Mouse (Mus musculus) lung, postnatal 10 days (tissue): ENCODE data around the gene Nphp1.

Experiments
- DNase-seq: peaks from one replicate; pipeline ENCODE4 v3.0.0; 2021

Gene Nphp1

DNA sequence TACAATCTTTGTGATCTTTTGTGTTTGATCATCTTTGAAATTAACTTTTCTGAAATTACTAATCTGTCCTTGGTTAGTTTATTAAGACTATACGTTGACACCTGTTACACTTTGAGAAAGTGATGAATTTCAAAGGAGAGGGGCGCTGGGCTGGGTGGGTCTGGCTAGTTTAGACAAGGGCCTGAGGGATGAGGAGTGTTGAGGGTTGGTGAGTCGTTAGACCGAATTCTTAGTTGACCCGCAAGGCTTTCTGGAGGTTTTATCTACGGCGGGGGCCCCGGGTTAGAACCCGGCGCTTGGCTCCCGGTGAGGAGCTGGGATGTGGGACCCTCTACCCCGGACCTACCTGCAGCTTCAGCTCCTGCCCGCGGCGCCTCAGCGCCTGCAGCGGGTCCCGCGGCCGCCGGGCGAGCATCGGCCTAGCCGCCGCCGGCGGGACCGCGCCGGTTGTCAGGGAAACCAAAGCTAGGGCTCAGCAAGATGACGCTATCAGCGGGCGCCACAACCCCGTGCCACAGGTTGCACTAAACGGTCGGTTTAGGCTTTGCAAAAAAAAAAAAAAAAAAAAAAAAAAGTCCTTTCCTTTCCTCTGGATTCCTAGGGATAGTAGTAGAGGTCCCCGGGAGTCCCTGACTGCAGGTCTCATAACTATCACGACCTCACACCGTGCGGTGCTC, at the start of gene Nphp1:
Gene Nphp1 (minus strand): TSS at position 458 of the 677 bp plus-strand sequence.
- DNase-seq: peak; percentile 91

DNA sequence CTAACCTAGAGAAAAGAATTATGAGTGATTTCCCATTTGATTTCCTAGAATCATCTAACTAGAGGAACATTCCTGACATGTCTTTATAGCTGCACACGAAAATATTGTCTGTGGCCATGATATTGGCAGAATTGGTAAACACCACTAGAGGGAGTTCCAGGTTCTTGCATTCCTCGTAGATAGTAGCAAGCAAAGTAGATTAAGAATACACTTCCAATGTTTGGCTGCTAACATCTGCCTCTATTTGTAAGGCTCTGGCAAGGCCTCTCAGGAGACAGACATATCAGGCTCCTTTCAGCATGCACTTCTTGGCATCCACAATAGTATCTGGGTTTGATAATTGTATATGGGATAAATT, 44.1 kb upstream of the Nphp1 start:
- DNase-seq: peak; percentile 27

DNA sequence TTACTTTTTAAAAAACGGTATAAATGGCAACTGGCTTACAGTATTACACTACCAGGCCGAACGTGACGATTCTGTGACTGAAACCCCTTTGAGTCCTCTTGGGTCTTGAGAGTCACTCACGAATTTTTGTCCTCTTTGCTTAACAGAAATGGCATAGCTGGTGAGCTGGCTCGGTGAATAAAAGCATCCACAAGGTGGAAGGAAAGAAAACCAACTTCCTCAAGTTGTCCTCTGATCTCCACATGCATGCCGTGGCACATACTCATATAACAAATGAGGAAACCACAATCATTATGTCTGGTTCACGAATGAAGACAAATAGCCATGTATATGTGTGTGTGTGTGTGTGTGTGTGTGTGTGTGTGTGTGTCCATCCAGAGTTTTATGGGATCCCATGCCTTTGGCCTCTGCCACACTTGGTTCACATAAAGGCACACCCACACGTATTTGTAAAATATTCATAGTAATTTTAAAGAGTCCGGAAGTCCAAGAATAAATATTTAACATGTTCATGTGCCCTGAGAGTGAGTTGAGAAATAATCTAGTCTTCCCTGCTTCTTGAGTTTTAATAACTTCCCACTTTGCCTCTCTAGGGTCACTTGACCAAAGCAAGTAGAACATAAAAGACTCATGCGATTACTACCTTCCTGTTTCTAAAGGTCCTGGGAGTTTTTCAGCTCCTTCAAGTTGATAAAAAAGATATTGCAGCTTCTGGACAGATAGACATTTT, 43.6 kb upstream of the Nphp1 start:
- no peak for DNase-seq

DNA sequence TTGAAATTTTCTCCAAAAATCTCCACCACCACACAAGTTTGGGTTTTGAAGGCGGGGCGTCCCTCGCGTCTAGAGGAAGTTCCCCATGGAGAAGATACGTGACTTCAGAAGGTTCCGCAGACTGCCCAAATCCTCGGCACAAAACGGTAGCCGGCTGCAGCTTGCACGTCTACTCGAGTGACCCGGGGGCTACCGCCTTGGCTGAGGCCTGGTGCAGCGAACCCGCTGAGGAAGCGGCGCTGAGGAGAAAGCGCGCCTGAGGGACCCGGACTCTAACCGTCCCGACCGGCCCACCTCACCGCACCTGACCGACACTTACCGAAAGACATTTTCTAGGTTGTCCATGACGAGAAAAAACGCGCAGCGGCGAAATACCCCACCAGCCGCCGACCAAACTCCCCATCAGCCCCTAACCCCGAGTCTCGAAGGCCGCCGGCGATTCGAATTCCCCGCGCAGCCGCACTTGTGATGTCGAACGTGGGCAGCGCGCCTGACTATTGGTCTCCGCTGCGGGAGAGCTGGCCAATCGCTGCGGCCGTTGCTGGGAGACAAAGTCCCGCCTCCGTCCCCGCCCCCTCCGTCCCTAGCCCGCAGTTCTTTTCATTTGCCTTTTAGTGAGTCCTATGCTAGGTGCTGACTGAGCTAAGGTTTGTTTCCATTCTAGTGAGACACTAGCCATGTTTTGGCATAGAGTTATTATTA, 42.9 kb upstream of the Nphp1 start, which contains the start of gene Bub1:
Gene Bub1 (minus strand): TSS at position 465 of the 702 bp plus-strand sequence.
- peak; percentile 96 for DNase-seq

DNA sequence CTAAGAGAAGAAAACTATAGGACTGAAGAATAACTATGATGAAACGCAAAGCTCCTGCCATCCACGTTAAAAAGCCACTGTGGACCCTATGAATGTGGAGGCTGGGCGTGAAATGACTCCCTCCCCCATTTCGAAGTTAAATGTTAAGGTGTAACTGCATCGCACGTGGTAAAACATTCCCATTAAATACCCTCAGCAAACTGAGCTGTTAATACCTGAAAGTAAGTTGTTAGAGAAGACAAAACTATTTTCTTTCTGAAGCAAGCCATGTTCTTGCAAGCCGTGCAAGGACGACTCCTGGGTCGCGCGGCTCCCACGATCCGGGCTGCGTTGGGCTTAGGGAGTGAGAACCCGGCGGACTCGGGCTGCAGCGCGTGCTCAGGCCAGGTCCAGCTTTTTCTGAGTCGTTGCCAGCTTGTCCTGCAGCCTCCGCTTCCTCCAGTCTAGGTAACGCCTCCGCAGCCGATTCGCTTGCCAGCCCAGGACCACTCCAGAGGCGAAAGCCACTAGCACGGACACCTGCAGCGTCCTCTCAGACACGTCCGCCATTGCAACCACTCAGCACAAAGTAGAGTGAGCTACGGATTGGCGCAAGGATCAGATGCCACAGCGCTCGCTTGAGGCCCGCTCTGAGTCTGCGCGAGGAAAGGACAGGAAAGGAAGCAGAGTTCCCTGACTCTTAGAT, 3.4 kb upstream of the Nphp1 start, which contains the start of gene Mtln:
Gene Mtln (minus strand): TSS at position 570 of the 685 bp plus-strand sequence.
- DNase-seq: peak; percentile 93

DNA sequence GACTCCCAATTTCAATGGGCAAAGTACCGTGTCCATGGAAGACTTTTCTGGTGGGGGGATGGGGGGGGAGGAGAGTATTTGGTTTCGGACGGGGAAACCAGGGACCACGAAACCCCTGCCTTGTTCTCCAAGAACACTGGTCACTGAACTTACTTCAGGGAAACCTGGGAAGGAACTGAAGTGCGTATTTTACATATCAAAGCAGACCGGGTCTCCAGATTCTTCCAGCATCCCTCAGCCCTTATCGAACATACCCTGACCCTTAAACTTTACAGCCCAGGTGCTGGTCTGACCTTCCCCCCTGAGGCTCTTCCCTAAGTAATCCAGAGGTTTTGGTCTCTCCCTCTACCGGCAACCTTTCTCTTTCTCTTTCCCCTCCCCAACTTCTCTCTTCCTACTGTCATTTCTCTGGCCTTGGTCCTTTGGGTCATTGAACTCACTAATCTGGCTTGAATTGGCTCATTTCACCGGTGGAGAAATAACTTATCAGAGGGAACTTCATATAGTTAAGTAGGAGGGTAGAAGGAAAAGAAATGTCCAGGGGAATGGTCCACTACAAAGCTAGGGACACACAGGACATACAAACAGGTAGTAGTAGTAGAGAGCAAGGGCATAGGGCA, 1.1 kb upstream of the Nphp1 start:
- no peak for DNase-seq

DNA sequence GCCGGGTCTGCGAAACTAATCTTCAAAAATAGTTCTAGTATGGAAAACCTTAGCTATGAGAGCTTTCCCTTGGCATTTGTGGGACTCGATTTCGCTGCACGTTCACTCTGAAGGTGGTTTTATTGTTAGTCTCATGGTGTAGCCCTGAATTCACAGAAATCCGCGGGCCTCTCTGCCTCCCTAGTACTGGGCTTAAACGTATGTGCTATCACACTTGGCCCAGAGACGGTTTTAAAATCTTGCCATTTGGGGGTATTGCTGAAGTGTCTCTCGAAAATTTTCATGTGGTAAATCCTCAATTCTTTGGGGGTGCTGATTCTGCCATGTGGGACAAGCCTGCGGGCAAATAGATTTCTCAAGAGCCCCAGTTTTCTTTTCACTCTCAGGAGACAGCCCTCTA, 441 bp upstream of the Nphp1 start:
- peak; percentile 4 for DNase-seq

DNA sequence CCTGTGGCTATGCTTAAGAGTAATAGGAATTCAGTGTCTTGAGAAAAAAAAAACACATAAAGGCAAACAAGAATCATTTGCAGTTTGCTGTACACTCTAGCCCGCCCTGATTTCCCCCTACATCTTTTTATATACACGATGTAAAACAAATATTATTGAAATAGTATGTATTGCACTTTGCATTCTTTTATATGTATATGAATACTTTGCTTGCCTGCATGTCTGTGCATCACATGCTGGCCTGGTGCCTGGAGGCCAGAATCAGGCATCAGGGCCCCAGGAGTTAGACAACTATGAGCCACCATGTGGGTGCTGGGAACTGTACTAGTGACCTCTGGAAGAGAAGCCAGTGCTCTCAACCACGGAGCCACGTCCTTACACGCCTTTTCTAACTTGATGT, 1.5 kb downstream of the Nphp1 start:
- DNase-seq: no peak

DNA sequence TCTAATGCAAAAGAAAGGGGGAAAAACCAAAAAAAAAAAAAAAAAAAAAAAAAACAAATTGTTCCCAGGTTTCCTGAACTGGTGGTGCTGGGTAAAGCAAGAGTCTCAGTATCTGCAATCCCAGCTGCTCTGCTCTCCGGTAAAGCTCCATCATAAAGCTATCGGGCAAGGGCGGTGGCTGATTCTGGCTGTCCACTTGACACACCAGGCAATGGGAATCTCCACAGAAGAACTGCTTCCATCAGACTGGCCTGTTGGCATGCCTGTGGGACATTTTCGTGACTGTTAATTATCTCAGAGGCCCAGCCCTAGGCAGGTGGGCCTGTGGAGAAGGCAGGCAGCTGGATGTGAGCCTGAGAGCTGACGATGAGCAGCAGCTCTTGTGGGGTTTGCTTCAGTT, 10.2 kb downstream of the Nphp1 start:
- DNase-seq: no peak

DNA sequence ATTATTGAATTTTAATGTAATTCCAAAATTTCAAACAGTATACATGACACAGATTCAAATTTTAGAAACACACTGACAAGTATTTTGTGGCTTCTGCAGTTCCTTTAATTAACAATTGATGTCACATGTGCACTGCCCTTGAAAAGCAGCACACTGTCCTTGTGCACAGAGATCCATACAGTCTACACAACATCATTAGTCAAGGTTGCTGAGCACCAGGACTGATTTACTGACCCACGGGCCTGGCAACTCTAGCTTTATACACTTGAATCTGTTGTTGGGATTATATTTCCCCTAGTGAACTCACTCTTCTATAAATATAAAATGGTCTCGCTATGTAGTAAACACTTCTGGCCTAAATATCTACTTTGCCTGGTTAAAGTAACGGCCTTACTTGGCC, 13.7 kb downstream of the Nphp1 start:
- no peak for DNase-seq

DNA sequence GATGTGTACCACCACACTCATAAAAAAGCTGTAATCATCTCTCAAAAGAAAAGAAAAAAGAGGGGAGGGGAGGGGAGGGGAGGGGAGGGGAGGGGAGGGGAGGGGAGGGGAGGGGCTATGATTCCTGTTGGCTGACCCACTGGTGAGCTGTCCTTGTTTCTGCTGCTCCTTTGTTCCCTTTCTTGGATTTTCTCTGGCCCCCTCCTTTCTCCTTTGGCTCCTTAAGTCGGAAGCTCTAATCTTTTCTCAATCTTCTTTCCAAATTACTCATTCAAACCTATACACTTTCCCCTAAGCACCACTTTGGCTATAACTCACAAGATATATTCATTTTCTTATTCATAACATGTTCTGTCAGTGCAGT, 14.1 kb downstream of the Nphp1 start:
- no peak for DNase-seq

DNA sequence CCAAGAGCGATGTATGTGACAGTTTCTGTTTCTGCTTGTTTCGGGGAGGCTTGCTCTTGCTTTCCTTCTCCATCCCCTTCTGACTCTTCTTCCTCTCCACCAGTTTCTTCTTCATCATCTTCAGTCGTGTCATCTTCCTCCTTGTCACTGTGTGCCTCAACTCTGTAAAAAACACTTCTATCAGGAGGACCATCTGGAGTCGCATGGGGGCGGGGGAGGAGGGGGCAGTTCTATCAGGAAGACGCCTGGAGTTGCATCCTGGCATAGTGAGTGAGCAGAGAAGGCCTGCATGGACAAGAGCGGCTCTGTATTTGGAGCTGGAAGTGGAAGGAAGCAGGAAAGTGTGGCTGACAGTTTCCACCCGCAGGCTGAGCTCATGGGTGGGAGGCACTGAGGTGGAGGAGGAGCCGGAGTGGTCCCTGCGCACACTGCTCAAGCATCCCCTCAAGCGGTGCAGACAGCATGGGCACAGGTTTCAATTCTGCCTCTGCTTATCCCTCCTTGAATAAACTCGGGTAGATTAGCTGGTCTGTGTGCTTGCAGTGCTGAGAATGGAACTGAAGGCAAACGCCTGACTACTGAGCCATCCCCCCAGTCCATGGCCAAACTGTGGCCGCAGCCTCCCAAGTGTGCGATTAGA, 14.6 kb downstream of the Nphp1 start:
- no peak for DNase-seq

DNA sequence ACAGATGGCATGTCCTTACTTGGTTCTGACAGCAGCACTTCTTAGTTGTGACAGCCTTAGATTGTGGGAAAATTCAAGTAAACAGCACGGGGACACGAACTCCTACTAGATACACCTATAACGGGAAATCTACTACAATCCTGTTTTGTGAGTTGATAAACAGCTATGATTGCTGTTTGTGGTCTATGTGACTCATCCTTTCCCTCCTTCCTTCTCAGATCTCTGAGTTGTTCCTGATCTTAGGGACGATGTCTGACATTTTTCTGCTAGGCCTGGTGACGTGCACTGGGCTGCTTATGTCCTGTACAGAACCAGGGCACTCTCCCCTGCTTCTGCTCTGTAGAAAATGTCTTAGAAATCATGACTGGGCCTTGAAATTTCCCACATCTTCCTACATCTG, 27.1 kb downstream of the Nphp1 start:
- DNase-seq: no peak

DNA sequence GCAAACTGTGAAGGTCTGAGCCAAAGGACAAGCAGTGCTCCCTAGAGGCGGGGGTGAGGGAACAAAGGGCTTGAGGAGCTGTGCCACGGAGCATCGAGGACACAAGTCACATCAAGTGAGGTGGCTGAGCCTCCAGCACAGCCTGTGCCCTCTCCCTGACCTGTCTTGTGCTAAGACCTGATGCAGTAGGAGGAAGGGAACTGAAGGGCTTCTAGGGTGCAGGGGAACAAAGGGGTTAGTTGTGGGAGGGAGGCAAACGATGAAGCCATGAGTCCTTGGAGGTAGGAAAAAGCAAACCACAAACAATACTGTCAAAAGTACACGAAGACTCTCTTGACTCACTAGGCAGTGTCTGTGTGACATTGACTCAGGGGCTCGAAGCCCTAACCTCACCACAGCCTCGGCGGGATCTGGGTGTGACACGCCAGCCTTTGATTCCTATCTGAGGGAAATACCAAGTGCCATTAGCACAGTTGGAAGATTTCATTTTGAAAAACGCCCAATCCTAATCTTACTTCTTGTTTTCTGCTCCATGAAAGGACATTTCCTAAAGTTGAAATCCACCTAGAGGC, 28.2 kb downstream of the Nphp1 start:
- DNase-seq: no peak

DNA sequence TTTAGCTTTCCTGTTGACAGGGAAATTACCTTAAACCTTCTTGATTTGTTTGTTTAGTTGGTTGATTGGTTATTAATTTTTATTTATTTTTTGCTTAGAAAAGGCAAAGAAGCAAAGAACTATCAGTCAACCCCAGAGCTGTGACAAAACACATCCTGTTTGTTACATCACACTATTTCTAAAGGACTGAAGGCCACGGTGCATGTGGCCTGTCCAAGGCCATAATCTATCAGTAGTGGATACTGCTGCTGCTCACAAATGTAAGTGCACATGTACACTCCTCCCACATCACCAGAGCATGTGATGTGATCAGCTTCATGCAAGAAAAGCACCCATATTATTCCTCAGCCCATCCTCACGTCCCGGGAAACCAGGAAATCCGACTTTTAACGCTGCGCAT, 28.7 kb downstream of the Nphp1 start:
- no peak for DNase-seq

DNA sequence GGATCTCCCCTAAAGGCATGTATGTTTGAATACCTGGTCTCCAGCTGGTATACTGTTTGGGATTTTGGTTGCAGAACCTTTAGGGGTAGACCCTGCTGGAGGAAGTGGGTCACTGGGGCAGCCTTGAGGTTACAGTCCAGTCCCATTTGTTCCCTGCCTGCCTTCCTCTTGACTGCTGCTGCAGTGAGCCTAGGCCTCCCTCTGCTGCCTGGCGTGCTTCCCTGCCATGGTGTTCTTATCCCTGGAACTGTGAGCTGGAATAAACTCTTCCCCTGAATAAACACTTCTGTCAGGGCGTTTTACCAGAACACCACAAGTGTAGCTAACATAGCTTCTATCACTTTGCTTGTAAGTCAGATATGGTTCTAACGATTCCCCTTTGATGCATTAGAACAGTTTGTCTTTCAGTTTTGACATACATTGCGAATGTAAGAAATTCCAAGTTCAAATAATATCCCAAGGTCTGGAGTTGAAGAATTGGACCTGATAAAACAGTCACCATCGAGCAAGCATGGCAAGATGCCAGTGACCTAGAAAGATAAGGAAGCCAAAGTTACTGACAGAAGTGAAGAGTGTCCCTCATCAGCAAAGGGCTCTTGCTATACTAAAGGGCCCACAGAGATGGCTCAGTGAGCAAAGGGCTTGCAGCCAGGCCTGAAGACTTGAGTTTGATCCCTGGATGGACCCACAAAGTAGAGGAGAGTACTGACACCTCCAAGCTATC, 29.4 kb downstream of the Nphp1 start:
- peak; percentile 16 for DNase-seq

DNA sequence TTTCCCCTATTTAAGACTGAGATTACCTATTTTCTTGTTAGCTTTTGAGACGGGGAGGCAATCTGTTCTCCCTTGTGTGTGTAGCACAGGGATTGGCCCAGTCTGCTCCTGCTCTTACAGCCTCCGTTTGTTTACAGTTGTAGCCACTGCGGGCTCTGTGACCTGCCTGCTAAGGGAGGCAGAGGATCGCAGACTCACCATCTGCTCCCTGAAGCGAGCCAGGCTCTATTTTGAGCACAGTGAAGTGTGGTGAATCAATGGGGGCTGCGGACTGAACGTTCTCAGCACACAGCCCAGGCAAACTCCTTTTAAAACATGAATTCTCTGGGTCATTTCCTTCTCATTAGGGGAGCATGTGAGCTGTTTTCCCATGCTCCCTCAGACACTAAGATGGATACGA, 31.5 kb downstream of the Nphp1 start:
- DNase-seq: no peak

DNA sequence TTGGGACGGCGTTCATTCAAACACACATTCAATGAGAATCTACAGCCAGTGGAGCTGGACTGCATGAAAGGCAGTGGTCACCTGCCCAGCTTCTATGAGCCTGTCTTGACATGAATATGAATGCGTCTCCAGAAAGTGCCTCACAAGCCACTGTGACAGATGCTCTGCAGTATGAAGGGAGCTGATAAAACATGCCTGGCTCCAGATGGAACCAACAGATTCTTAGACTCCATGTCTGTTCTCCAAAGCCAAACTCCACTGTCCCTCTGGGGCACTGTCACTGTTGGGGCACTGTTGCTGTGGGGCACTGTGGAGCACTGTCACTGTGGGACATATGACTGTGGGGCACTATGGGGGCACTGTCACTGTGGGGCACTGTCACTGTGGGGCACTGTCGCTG, 34.6 kb downstream of the Nphp1 start:
- no peak for DNase-seq

DNA sequence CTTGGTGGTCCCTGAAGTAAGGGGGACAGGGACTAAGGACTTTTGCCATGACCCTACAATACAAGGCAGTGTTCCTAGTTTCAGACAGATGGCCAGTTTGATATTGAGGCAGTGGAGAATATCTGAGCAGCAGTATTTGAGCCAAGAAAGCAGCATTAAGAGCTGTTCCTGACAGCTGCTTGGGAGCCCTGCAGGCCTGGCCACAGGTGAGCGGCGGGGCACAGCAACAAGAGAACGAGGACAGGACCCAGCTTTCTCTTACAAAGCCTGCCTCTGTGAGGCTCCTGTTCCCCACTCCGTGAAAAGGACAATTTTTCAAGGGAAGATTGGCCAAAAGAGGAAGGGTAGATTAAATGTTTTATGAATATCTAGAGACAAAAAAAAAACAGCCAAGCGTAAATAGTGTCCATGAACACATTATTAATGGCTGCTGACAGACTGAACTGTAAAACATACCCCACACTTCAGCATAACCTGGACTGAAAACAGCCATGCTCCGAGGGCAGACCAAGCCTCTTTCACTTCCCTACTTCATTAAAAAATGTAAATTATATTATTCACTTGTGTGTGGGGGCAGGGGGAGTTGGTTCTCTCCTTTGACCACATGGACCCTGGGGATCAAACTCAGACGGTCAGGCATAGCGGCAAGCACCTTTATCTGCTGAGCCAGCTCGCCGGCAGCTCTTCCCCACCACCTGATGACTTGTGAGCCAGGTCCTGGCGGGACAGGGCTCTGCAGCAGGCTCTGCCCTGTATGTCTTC, 36.7 kb downstream of the Nphp1 start:
- DNase-seq: no peak

DNA sequence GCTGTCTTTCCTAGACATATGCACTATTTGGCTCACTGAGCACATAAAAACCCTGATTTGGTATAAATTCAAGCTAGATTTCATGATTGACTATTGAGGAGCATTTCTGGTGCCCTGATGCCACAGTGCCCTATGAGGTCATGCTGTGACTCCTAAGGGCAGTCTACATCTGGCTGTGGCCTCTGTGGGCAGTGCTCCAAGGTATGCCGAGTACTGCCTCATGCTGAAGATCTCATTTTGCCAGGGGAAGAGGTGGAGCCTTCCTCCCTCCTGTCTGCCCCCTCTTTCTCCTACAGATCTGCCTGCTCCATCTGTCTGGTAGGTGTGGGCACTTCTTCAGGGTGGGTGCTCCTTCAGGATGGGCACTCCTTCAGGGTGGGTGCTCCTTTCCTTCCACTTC, 39.3 kb downstream of the Nphp1 start:
- no peak for DNase-seq

DNA sequence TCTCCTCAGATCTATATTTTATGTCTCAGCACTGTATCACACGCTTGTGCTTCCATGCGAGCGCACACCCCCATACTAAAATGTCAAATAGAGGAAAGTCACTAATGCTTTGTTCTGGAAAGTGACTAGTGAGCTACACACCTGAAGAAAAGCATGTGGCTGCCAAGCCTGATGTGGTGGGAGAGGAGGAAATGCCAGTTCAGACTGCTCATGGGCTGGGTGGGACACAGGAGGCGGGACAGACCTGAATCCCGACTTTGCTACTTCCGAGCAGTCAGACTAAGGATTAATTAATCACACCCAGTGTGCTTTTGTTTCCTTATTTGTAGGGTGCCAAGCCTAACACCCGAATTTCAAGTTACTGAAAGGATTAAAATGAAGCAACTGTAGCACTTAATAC, 40.4 kb downstream of the Nphp1 start:
- no peak for DNase-seq
